Mouse (Mus musculus) hindlimb bud, embryonic 11.5 days (tissue): Measurements from ENCODE around the gene Tnnt1.
"Not testable (repeated sequence)": the region's sequence is repeated elsewhere in the genome, so short reads cannot be mapped to it uniquely, and the experiment has no call there.

Experiments
- DNase-seq: peaks from one replicate; pipeline ENCODE4 v3.0.0-alpha.2; 2012; ENCODE audit warnings: low read depth, low spot score; ENCODE audit errors: extremely low spot score

The Tnnt1 gene

GRCm38 (mm10) chr7:4516332-4517050 lies at the start of gene Tnnt1:
Gene Tnnt1 (minus strand): TSS chr7:4516382.
- DNase-seq, result no peak

- no peak for DNase-seq
Measured at GRCm38 (mm10) chr7:4562660-4563059, 46.5 kb upstream of the Tnnt1 start.

GRCm38 (mm10) chr7:4557167-4557560 lies 41.0 kb upstream of the Tnnt1 start:
- no peak for DNase-seq

GRCm38 (mm10) chr7:4556256-4557166 lies 40.3 kb upstream of the Tnnt1 start:
- peak; percentile 75 for DNase-seq

GRCm38 (mm10) chr7:4547221-4547641 lies 31.0 kb upstream of the Tnnt1 start, which contains the start of gene Syt5:
Gene Syt5 (minus strand): TSS chr7:4547541.
- DNase-seq, result no peak

- DNase-seq, result no peak
Measured at GRCm38 (mm10) chr7:4546591-4547131, 30.5 kb upstream of the Tnnt1 start.

- DNase-seq, result no peak
Measured at GRCm38 (mm10) chr7:4546050-4546449, 29.9 kb upstream of the Tnnt1 start.

GRCm38 (mm10) chr7:4542013-4542412 lies 25.8 kb upstream of the Tnnt1 start:
- no peak for DNase-seq

- DNase-seq, result no peak
Measured at GRCm38 (mm10) chr7:4541344-4541743, 25.2 kb upstream of the Tnnt1 start.

GRCm38 (mm10) chr7:4539019-4539418 lies 22.8 kb upstream of the Tnnt1 start:
- no peak for DNase-seq

- DNase-seq, result no peak
Measured at GRCm38 (mm10) chr7:4537181-4537580, 21.0 kb upstream of the Tnnt1 start.

GRCm38 (mm10) chr7:4536369-4536768 lies 20.2 kb upstream of the Tnnt1 start:
- no peak for DNase-seq

- peak; percentile 90 for DNase-seq
Measured at GRCm38 (mm10) chr7:4532005-4532729, 16.0 kb upstream of the Tnnt1 start, which contains the start of gene Dnaaf3. Gene Dnaaf3 (minus strand): TSS chr7:4532453.

GRCm38 (mm10) chr7:4530166-4530565 lies 14.0 kb upstream of the Tnnt1 start:
- not testable (repeated sequence) for DNase-seq

- DNase-seq, result no peak
Measured at GRCm38 (mm10) chr7:4527302-4527689, 11.1 kb upstream of the Tnnt1 start.

GRCm38 (mm10) chr7:4526341-4527301 lies 10.4 kb upstream of the Tnnt1 start:
- peak; percentile 82 for DNase-seq

- DNase-seq, result not testable (repeated sequence)
Measured at GRCm38 (mm10) chr7:4524212-4524922, 8.2 kb upstream of the Tnnt1 start, which contains the start of gene Tnni3. Gene Tnni3 (minus strand): TSS chr7:4524229.

- no peak for DNase-seq
Measured at GRCm38 (mm10) chr7:4523205-4524130, 7.3 kb upstream of the Tnnt1 start.
